Mouse (Mus musculus): Measurements from ENCODE around the gene Bcan. TPM values are rescaled to one million over a fixed set of nuclear protein-coding genes. Genes with fewer than 3 reads are reported as not detected.

Bcan gene
- polyA plus RNA-seq, 1 experiment from 2014 or later: 186 TPM

GRCm38 (mm10) chr3:88023192-88024074, 23.4 kb upstream of the Bcan start:
- Histone ChIP-seq H3K4me3 (ENCODE audit: low read length) (peak overlapping the region; percentile 62), H3K9ac (ENCODE audit: low read depth, low read length) (peak overlapping the region; percentile 71), H3K36me3 (ENCODE audit: control insufficient read depth, insufficient read depth, low read length) (no peaks in the 10 kb centered on the region), H3K9me3 (ENCODE audit: control insufficient read depth, low read length) (peaks cover 6% of the 10 kb centered on the region), H3K27ac (ENCODE audit: low read depth, low read length) (no peak overlapping the region), H3K4me2 (ENCODE audit: low read length) (peak overlapping the region; percentile 90), H3K27me3 (replicated peaks; ENCODE audit: control insufficient read depth, insufficient read depth, low read length) (peaks cover 51% of the 10 kb centered on the region), H3K4me1 (ENCODE audit: control insufficient read depth, insufficient read depth, low read depth, low read length) (peaks cover 16% of the 10 kb centered on the region)
- ATAC-seq: peak; percentile 79
- WGBS: under 1% methylated on average over 81 of the region's 81 CpGs

DNA sequence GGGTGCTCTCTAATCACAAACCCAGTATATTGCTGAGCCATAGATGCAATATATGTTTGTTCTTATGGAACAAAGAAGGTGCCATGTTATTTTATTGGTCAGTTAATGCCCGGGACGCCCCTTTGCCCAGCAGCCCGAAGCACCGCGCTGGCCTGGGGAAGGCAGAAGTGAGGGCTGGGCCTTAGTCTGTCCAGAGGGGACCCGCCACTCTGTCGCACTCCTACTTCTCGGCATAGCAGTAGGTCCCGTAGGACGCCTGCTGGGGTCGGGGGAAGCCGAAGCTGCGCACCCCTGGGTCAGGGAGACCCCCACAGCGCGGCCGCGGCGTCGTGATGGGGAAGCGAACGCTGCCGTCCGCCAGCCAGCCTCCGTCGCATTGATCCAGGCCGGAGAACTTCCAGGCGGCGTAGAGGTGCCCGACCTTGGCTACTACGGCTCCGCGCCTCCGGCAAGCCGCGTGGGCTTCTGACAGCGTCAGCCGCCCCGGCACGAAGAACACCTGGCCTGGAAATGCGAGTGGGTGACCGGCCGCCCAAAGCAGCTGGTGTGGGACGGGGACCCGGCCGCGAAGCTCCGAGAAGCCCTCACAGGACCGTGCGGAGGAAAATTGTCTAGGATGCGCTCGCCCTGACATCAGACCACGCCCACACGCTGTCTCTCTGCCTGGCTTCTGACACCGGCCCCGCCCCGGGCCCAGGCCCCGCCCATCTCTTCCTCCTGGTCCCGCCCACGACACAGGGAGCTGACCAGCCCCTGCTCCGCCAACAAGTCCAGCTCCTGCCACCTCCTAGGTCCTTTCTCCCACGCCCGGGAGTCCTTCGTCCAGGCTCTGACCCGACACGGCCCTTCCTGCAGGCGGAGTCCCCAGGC, 22.5 kb upstream of the Bcan start:
- under 1% methylated on average over 58 of the region's 66 CpGs for WGBS
- Histone ChIP-seq H3K9ac (ENCODE audit: low read depth, low read length) (peak overlapping the region; percentile 71), H3K4me3 (ENCODE audit: low read length) (peak overlapping the region; percentile 62), H3K27ac (ENCODE audit: low read depth, low read length) (no peak overlapping the region), H3K36me3 (ENCODE audit: control insufficient read depth, insufficient read depth, low read length) (no peaks in the 10 kb centered on the region), H3K27me3 (replicated peaks; ENCODE audit: control insufficient read depth, insufficient read depth, low read length) (peaks cover 55% of the 10 kb centered on the region), H3K4me2 (ENCODE audit: low read length) (peak overlapping the region; percentile 90), H3K4me1 (ENCODE audit: control insufficient read depth, insufficient read depth, low read depth, low read length) (peaks cover 16% of the 10 kb centered on the region), H3K9me3 (ENCODE audit: control insufficient read depth, low read length) (no peaks in the 10 kb centered on the region)
- ATAC-seq: peak; percentile 93

DNA sequence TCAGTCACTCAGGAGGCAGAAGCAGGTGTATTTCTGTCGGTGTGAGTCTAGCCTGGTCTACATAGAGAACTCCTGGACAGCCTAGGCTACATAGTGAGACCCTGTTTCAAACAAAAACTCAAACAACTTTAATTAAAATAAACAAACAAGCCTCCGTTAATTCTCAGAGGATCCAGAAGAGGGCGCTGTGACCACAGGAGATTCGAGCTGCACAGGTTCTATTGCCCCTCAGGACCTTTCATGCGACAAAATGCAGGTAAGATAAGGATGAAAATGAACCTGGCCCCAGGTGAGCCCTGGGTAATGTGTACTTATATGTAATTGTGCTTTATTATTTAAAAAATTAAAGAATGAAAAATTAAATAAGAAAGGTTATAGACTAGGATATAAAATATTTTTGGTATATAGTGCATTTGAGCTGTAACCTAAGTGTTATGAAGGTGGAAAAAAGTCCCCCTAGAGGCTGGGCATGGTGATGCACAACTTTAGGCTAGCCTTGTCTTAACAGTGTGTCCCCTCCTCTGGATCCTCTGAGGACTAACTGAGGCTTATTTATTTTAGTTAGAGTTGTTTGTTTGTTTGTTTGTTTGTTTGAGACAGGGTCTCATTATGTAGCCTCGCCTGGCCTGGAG, 10.7 kb upstream of the Bcan start:
- Histone ChIP-seq H3K27me3 (replicated peaks; ENCODE audit: control insufficient read depth, insufficient read depth, low read length) (no peaks in the 10 kb centered on the region), H3K9me3 (ENCODE audit: control insufficient read depth, low read length) (no peaks in the 10 kb centered on the region), H3K4me1 (ENCODE audit: control insufficient read depth, insufficient read depth, low read depth, low read length) (no peaks in the 10 kb centered on the region), H3K27ac (ENCODE audit: low read depth, low read length) (no peak overlapping the region), H3K9ac (ENCODE audit: low read depth, low read length) (no peak overlapping the region), H3K4me3 (ENCODE audit: low read length) (no peak overlapping the region), H3K4me2 (ENCODE audit: low read length) (no peak overlapping the region), H3K36me3 (ENCODE audit: control insufficient read depth, insufficient read depth, low read length) (no peaks in the 10 kb centered on the region)
- 10% methylated on average over 6 of the region's 6 CpGs for WGBS
- no peak for ATAC-seq

DNA sequence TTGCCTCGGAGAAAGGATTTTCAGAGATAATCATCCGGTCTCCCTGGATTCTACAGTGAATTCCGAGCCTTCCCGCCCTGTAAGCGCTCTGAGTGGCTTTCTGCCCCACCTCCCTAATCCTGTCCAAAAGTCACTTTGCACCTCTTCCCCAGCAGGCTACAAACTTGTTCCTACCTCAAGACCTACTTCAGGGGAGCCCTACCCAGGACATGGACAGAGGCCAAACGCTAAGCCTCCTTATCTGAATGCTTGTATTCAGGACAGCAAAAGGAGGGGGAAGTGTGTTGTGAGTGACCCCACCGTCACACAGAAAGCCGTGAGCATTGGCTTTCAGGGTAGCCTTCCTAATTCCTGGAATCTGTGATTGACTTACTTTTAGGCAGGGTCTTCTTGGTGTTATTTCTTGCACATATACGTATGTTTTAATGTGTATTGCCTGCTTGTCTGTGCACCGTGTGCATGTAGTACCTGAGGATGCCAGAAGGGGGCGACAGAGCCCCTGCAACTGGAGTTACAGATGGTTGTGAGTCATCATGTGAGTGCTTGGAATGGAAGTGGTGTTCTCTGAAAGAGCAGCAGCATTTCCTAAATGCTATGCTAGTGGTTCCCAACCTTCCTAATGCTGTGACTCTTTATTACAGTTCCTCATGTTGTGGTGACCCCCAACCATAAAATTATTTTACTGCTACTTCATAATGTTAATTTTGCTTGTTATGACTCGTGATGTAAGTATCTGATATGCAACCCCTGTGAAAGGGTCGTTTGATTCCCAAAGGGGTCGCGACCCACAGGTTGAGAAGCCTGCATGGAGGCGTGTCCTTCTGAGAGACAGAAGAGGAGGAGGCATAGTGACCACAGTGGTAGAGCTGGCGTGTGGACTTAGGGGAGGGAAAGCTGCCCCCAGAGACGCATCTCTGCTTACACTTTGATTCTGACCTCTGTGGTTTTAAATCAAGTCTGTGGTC, 6.1 kb upstream of the Bcan start:
- H3K4me3 ChIP-seq (ENCODE audit: low read length): no peak overlapping the region
- H3K4me2 ChIP-seq (ENCODE audit: low read length): no peak overlapping the region
- H3K9me3 ChIP-seq (ENCODE audit: control insufficient read depth, low read length): no peaks in the 10 kb centered on the region
- no peak for ATAC-seq
- 81% methylated on average over 18 of the region's 18 CpGs for WGBS
- no peaks in the 10 kb centered on the region for H3K36me3 ChIP-seq (ENCODE audit: control insufficient read depth, insufficient read depth, low read length)
- H3K9ac ChIP-seq (ENCODE audit: low read depth, low read length): no peak overlapping the region
- peaks cover 13% of the 10 kb centered on the region for H3K27me3 ChIP-seq (replicated peaks; ENCODE audit: control insufficient read depth, insufficient read depth, low read length)
- no peak overlapping the region for H3K27ac ChIP-seq (ENCODE audit: low read depth, low read length)
- peaks cover 9% of the 10 kb centered on the region for H3K4me1 ChIP-seq (ENCODE audit: control insufficient read depth, insufficient read depth, low read depth, low read length)

- Histone ChIP-seq H3K27me3 (replicated peaks; ENCODE audit: control insufficient read depth, insufficient read depth, low read length) (peaks cover 47% of the 10 kb centered on the region), H3K27ac (ENCODE audit: low read depth, low read length) (peak overlapping the region; percentile 55), H3K36me3 (ENCODE audit: control insufficient read depth, insufficient read depth, low read length) (no peaks in the 10 kb centered on the region), H3K4me2 (ENCODE audit: low read length) (peak overlapping the region; percentile 34), H3K9ac (ENCODE audit: low read depth, low read length) (peak overlapping the region; percentile 38), H3K4me1 (ENCODE audit: control insufficient read depth, insufficient read depth, low read depth, low read length) (peaks cover 29% of the 10 kb centered on the region), H3K4me3 (ENCODE audit: low read length) (no peak overlapping the region), H3K9me3 (ENCODE audit: control insufficient read depth, low read length) (no peaks in the 10 kb centered on the region)
- peak; percentile 64 for ATAC-seq
- WGBS: 1% methylated on average over 17 of the region's 17 CpGs
Observed at GRCm38 (mm10) chr3:88002291-88002976, 2.4 kb upstream of the Bcan start.

- Histone ChIP-seq H3K4me3 (ENCODE audit: low read length) (peak overlapping the region; percentile 57), H3K36me3 (ENCODE audit: control insufficient read depth, insufficient read depth, low read length) (no peaks in the 10 kb centered on the region), H3K9ac (ENCODE audit: low read depth, low read length) (no peak overlapping the region), H3K4me2 (ENCODE audit: low read length) (peak overlapping the region; percentile 96), H3K4me1 (ENCODE audit: control insufficient read depth, insufficient read depth, low read depth, low read length) (peaks cover 42% of the 10 kb centered on the region), H3K9me3 (ENCODE audit: control insufficient read depth, low read length) (no peaks in the 10 kb centered on the region), H3K27ac (ENCODE audit: low read depth, low read length) (peak overlapping the region; percentile 74; the same call in 1 of the 2 replicates), H3K27me3 (replicated peaks; ENCODE audit: control insufficient read depth, insufficient read depth, low read length) (peaks cover 61% of the 10 kb centered on the region)
- ATAC-seq: no peak
- WGBS: 17% methylated on average over 11 of the region's 11 CpGs
Observed at GRCm38 (mm10) chr3:88000816-88001595, 976 bp upstream of the Bcan start.

DNA sequence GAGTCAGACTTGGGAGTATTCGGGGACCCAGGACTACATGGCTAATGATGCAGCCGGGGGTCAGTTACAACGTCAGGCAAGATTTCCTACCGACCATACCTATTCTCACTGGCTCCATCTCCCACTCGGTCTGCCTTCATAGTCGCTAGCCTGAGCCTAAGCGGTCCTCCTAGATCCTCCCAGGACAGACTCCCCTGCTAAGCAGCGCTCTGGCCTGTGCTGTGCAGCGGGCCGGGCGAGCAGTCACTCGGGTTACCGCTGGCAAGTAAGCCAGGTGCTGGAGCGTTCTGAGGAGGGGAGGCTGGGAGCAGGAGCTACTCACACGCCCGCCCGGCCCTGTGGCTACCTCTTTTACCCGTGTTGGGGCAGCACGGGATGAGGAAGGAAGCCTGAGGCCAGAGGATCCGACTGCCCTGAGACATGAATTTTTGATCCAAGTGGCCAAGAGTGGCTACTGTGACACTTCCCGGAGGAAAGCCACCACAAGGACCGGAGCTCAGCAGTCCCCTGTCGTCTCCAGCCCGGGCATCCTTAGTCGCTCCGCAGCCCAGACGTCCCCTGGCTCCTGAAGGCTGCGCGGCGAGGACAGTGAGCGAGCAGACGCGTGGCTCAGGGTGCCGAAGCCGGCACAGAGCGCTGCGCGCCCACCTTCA, 661 bp downstream of the Bcan start:
- Histone ChIP-seq H3K9ac (ENCODE audit: low read depth, low read length) (peak overlapping the region; percentile 69), H3K9me3 (ENCODE audit: control insufficient read depth, low read length) (no peaks in the 10 kb centered on the region), H3K27me3 (replicated peaks; ENCODE audit: control insufficient read depth, insufficient read depth, low read length) (peaks cover 77% of the 10 kb centered on the region), H3K4me2 (ENCODE audit: low read length) (peak overlapping the region; percentile 96), H3K4me1 (ENCODE audit: control insufficient read depth, insufficient read depth, low read depth, low read length) (peaks cover 42% of the 10 kb centered on the region), H3K36me3 (ENCODE audit: control insufficient read depth, insufficient read depth, low read length) (0 out of 2 replicates have a peak, but pooled peaks cover 2% of the 10 kb centered on the region), H3K27ac (ENCODE audit: low read depth, low read length) (peak overlapping the region; percentile 77), H3K4me3 (ENCODE audit: low read length) (peak overlapping the region; percentile 57)
- WGBS: under 1% methylated on average over 37 of the region's 38 CpGs
- ATAC-seq: no peak

All from hindbrain, embryonic 16.5 days (tissue).